Mouse (Mus musculus): ENCODE measurements around the gene Sall1.
A peak's percentile ranks its signal among the peaks of the same experiment; 100 is the strongest.

Gene Sall1

DNA sequence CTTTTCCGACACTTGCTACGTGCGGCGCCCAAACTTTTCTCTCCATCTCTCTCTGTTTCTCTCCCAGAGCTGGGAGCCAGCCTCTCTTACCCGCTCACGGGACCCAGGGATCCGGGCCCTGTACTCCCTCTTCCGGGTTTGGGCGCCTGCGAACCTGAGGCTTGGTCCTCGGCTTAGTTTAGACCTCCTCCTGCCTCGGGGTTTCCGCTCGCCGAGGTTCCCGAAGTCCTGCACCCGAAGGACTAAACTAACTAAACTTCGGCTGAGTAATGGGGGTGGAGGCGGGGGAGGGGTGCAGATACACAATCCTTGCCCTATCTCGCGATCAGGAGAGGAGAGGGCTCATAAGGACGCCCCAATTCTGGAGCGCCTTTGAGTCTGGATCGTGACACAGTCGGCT lies at the start of gene Sall1:
TSS of gene Sall1 (minus strand) at position 223 of the 400 bp plus-strand sequence.
- no peak for DNase-seq

DNA sequence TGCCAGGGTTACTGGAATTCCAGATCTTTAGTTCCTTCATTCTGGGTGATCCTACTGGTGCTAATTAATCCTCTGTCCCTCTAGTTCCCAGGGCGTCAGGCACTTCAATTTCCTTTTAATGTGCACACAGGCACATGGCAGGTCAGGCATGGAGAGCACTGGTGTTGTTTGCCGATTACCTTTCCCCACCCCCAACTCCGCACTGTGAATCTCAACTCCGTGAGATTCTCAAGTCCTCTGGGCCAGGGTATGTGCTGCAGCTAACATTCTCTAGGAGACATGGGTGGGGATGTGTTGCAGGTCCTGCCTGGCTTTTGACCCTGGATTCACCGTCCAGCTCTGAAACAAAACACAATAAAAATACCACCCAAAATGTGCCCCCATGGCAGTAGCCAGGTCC lies 46.0 kb upstream of the Sall1 start:
- DNase-seq: no peak

DNA sequence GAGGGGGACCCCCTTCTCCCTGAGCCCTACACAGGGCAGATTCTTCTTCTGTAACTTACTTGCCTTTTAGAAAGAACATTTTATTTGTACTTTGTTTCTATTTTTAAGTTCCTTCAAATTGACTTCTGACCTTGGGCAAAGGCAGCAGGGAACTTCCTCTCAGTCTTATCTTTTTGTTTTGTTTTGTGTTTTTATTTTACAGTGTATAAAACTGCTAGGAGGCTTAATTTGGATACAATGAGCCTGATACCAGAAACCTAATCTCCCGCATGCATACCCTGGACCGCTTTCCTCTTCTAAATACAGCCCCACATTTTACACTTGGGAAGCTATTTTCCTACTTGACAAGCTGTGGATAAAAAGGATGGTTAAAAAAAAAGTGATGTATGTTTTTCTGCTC lies 35.2 kb upstream of the Sall1 start:
- no peak for DNase-seq

DNA sequence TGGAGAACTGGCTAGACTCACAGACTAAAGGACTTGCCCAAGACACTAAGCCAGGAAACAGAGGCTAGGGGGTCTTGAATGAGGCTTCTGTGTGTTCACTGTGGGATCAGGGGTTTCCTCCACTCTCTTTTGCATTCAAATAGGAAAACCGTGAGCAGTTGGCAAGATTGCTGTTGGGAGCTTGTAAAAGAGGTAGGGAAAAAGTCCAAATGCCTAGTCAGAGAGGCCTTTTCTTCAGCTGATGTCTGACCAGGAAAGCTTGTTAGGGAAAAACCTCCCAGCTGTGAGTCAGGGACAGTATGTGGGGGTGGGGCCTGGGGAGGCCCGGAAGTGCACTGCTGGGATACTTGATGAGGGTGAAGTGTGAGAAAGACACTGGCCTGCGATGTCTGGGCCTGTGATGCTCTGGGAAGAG lies 29.0 kb upstream of the Sall1 start:
- DNase-seq: no peak

DNA sequence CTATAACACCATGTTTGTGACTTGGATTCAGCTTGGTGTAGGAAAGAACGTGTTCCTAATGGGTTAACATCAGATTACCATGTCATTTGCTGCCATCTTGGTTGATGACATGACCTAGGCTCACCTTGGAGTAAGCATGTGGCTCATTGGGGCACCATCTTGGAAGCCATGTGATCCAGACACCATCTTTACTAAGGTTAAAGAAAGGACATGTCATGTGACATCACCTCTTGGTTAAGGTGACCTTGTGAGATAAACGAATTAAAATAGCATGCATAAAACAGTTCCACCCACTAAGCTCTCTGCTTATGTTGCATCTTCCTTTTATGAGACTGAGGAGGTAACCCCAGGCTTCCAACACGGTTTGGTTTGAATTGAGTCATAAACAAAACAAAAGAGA lies 23.5 kb upstream of the Sall1 start:
- no peak for DNase-seq

DNA sequence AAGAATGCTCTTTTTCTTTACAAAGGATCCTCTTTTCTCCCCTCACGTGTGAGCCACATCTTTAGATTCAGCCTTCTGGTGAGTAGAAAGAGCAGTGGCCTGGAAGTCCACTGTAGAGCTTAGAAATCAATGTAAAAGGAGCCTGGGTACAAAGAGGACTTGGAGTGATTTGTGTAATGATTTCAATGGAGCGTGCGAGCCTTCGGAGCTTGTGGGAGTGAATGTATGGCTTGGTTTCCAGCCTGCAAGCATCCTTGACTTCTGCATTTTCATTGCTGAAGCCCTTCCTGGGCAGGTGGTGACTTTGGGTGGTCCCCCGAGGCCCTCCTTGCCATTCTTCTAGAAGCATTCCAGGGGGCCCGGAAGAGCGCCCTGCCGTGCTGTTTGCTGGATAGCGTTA lies 20.1 kb upstream of the Sall1 start:
- DNase-seq: no peak

DNA sequence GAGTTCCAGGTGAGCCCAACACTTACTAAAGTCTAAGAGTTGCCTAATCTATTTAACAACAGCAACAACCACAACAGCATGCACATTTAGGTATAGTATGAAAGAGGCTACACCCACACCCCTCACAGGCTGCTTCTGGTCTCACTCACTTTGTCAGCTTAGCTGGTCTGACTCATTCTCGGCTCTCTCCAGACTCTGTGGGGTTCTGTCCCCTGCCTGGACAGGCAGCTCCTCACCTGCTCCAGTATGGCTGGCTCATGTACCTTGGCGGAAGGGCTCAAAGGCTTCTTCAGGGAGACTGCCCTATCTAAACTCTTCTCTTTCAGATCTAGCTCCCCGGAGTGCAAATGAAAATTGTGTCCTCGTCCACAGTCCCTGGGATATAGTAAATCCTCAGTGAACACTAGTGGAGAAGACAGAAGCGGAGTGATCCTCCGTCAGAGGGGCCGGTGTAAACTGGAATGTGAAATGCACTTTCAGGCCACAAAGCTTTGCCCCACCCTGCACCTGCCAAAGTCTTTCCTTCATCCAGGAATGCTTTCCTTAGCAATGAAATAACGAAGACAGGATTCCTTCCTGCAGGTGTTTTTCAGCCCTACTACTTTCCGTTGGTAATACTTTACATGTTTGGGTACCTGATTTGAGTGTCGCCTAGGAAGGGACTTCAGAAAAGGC lies 19.5 kb upstream of the Sall1 start:
- DNase-seq: no peak

DNA sequence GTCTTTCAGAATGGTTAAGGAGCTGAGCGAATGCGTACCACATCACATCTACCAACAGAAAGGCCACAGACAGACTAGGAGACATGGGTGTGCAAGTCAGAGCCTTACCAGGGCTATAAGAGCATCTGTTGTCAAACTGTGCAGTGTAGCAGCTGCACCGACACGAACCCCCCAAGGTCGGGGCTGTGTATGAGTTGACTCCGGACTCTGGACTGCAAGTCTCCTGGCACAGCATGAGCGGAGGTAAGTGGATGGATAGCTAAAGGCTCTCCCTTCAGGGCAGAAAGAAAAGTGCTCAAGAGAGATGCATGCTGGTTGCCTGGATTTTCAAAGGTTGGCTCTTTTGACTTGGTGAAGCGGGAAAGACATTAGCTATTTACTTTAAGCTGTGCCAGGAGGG lies 16.8 kb upstream of the Sall1 start:
- DNase-seq: no peak

DNA sequence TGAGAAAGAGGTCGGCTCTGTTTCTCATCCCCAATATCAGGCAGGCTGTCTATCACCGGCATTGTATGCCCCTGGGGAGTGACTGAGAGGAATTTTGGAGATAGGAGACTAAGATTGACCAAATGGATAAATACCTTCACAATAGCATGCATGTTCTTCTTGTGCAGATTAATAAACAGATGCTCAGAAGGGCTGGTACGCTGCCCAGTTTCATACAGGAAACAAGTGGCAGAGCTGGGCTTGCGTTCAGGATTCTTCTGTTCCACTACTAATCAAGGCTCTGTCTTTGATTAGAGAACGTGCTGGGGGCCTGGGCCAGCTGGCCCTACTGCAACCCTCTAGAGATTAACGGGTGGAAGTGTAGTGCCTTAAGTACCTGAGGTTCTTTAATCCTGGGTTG lies 15.5 kb upstream of the Sall1 start:
- no peak for DNase-seq

DNA sequence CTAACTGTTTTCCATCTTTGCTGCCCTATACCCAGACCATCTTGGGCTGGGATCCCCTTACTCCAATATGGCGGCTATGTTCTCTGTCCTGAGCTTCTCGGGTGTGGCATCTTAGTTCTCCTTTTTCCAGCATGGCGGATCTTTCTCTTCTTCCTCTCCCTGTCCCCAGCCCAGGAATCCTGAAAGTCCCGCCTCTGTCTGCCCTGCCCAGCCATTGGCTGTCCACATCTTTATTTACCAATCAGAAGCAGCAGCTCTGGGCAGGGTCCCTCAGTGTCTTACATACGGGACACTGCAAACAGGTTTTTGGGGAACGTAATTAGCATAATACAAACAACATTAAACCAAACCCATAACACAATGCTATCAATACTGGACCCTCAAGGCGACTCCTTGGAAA lies 8.9 kb upstream of the Sall1 start:
- DNase-seq: no peak

DNA sequence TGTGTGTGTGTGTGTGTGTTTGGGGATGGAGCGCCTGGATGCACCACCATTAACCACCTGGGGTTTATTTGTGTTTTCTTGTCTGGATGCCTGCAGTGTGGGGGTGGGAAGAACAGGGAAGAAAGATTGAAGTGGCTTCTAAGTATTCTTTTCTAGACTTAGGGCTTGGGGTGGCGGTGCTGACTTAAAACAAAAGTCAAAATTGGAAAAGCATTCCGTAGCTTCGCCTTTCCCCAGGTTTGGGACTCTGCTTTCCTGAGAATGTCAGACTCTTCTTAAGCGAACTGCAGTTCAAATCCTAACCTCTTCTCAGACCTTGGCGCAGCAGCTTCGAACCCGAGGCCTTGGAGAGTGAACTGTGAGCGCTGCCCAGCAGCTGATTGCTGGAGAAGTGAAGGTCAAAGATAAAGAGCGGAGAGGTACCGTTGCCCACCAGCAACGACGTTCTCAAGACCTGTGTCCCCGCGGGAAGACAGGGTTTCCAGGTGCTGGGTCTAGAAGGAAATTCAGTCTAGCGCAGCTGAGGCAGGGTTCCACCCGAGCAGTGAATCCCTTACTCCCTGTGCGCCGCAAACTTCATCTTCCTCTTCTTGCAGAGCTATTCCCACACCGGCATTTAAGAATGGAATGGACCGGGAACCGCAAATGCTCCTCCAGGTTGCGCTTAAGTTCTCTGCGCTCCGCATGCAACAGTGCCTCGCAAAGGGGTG lies 2.8 kb upstream of the Sall1 start:
- DNase-seq: no peak

DNA sequence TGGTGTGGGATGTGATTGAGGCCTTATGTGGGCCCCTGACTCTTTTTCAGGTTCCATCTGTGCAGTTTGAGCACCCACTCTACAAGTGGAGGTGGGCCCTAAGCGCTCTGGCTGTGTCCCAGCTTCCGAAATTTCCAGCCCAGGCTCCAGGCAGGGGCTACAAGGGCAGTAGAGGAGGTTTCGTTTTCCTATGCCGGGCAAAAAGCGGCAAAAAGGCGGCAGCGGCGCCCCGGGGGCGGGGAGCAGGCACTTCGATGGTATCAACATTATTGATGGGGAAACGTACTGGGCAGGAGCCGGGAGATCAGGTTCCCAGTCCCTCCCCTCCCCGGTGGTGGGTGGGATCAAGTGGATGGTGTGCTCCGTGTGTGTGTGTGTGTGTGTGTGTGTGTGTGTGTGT lies 2.3 kb upstream of the Sall1 start:
- DNase-seq: no peak

DNA sequence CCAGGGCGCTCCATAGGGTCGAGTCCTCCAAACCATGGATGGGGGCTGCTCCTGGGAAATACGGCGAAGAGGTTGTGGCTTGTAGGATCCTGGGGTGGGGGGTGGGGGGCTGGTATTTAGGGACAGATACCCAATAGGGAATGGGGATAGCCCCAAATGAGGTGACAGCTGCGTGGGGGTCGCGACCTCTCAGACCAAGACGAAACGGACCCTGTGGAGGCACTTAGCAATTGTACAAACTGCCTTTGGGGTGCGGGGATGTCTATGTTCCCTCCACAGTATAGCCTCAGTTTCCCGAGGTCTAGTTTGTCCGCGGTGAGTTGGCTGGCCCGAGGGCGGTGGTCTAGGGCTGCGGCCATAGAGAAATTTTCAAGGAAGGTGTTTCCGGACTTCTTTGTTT lies 1.8 kb upstream of the Sall1 start:
- DNase-seq: no peak

DNA sequence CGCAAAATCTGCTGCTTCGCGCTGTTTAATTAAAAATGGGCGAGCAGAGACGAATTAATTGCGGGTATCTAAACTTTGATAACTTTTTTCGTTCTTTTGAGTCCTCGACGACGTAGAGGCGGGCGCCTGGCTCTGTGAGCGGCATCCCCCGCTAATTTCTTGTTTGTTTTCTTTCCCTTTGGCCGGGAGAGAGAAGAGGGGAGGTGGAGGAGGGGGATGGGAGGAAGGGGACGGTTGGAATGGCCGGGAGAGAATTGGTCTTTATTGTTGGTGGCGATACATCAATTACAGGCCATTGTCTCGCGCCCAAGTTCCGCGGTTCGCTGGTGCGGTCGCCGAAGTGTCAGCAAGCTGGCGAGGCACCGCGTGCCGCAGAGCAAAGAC lies 1.2 kb upstream of the Sall1 start:
- no peak for DNase-seq

DNA sequence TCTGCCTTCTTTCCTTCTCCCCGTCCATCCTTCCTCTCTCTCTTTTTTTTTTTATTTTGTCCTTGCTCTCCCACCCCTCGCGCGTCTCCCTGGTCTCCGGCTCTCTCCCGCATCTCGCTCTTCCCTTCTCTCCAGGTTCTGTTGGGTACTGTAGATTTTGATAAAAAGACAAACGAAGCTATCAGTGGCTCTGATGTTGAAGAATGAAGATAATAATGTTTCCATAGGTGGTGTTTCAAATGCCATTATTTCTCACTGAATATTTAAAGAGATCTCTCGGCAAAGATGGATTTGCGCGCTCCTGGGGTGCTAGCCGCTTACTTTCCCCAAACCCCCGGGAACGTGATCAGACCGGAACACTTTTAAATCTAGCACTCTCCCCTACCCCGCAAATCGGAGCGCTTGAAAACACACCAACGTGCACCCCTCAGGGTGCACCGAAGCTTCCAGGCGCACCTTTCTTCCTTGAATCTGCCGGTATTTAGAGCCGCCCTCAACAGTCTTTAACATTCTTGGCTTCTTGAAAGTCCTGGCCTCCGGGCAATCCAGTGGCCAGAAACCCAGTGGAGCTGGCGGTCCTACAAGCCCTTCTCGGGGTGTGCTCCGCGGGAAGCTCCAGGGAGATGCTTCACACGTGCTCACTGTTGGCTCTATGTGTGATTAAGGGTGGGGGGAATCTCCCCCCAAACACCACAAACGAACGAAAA lies 702 bp upstream of the Sall1 start:
- no peak for DNase-seq

DNA sequence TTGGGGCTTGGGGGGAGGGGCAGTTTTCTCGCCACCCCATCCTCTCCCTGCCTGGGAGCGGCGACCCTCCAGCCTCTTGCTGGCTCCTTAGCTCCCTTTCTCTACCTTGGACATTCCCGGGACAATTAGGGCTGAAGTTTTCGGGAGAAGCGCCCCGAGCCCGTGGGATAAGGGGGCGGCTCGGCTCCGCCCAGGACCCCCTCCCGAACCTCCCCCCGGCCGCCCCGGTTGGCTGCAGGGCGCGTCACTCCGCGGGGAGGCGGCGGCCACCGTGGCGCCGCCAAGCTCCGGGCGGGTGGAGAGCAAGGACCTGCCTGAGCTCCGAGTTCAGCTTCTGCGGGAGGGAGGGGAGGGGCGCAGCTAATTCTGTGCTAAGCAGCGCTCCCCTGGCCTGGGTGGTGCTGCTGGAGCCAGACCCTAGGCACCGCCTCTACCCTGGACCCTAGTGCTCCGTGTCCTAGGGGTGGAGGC lies 556 bp downstream of the Sall1 start:
- peak; percentile 9 for DNase-seq

DNA sequence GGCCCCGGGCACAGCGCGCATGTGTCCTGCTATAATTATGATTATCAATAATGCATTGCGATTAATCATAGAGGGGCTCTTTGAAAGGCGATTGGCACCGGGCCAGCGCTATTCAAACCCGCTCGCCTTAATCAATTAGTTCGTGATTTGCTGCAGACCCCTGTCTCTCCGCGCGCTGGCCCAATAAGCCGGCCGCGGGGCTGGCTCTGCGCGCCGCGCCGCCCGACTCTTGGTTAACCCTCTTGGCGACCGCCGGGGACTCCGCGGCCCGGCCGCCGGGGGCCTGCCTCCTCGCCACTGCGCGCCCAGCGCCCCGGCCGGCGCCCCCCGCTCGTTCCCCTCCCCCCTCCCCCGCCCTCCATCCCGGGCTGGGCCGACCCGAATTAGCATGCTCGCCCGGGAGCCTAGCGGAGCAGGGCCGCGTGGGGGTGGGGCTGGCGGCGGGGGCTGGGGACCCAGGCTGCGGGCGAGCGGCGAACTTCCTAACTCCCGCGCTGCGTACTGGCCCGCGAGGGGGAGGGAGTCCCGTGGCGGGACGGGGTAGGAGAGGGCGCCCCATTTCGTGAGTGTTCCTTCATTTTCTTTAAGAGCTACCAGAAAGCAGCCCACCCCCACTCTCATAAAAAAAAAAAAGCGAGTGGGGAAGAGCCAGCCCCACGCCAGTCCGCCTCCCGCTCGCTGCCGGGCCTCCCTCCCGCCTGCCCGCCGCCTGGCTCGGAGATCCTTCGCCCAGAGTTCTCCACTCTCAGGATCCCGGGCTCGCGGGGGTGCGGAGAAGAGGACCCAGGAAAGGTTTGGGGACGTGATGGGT lies 1.2 kb downstream of the Sall1 start:
- DNase-seq: peak; percentile 8

DNA sequence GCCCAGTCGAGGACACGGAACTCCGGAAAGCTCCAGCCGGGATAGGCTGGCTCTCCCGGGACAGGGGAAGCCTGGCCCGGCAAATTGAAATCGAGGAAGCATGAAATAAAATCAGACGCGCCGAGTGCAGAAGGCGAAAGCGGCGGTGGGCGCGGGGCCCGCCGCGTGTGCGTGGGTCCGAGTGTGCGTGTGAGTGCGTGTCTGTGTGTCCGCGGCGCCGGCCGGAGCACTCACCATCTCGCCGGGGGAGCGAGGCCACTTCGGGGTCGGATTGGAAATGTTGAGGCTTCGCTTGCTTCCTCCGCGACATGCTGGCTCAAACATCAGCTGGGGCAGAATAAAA lies 1.9 kb downstream of the Sall1 start:
- no peak for DNase-seq

DNA sequence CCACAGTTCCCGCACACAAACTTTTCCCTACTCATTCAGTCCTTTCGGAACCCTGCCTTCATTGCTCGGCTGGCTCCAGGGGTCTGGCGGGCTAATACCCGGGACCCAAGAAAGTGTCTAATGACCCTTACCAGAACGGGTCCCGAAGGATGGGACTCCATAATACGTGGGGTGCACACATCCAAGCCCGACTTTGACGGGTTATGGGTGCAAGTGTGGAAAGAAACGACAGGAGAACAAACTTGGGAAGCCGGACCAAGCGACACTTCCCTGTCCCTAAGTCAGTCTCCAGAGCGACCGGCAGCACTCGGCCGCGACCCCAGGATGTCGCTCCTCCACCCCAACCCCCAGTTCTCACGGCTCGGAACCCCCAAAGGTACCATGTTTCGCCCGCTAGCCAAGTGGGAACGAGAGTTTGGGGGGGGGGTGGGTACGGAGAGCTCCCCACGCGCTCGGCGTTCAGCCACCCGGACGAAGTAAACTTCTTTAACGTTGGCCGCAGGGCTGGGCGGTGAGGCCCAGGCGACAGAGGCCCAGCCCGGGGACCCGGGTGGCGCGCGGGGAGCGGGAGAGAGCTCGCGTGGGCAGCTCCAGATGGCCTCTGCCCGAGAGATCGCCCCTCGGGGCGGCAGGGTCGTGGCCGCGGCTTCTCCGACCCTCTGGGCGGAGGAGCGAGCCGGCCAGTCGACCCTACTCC lies 2.4 kb downstream of the Sall1 start:
- DNase-seq: no peak

DNA sequence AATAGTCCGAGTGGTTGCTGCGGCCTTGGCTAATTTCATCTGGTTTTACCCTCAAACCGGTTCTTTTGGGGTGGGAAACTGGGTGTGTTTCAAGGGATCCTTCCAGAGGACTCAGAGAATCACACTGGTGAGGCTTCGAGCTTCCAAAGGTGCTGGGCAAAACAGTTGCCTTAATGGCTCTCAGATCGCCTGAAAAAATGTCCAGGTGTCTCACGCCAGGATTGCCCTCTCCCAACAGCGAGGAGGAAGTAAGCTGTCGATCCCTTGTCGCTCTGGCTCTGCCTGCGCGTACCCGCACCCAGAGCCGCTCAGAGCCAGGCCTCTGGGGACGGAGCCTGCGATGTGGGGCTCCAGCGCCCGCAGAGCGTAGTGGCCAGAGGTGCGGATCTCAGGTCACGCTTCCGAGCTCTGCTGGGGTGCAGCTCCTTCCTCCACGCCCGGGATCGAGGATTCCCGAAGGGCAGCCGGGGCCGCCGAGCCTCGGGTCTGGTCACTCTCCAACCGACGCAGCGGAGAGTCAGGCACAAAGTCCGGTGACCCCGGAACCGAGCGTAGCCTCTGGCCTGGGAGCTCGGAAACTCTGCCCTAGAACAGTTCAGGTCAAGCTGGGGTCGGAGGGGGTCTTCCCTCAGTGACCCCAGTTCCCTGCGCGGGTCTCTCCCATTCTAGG lies 3.1 kb downstream of the Sall1 start:
- DNase-seq: no peak

DNA sequence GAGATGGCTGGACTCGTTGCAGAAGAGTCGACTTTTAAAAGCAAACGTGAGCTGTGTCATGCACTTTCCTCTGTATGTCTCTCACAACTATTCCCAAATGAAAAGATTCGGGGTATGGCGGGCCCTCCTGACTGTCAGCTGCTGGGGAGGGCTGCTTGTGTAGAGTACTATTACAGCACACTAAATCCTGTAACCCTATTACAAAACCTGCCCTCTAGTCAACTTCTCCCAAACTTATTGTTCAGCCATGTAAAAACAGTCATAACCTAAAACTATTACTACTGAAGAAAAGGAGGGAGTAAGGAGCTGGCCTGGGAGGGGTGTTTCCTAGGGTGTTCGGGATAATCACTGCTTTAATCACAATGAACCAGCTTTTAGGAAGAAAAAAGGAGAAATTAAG lies 4.1 kb downstream of the Sall1 start:
- no peak for DNase-seq

DNA sequence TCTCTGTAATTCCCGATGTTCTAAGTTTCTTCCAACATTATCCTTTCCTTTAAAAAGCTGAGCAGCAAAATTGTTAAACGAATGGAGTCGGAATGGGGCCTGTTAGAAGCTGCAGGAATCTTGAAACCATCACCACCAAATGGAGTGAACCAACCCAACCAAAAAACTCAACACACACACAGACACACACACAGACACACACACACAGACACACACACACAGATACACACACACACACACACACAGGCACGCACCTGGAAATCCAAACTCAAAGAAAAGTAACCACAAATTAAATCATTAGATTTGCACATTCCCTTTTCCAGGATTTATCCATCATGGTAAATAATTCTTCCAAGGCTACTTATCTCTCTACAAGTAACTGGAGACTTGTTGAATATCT lies 5.0 kb downstream of the Sall1 start:
- no peak for DNase-seq

Data from cerebellum, adult 9-10 months (tissue).